Mouse (Mus musculus) mesoderm, embryonic 11.5 days (tissue): ENCODE measurements around the gene Rhag.

Experiments used
- DNase-seq: peaks from one replicate; pipeline ENCODE4 v3.0.0-alpha.2; 2012; ENCODE audit warnings: low read depth, low spot score

Rhag gene

GRCm38 (mm10) chr17:40810934-40811333 lies at the start of gene Rhag:
Gene Rhag (plus strand): TSS chr17:40811126.
- no peak for DNase-seq

GRCm38 (mm10) chr17:40763662-40764061 lies 47.3 kb upstream of the Rhag start:
- no peak for DNase-seq

- no peak for DNase-seq
Measured at GRCm38 (mm10) chr17:40767120-40767519, 43.8 kb upstream of the Rhag start.

- no peak for DNase-seq
Measured at GRCm38 (mm10) chr17:40789877-40790276, 21.0 kb upstream of the Rhag start.

GRCm38 (mm10) chr17:40793921-40794854 lies 16.7 kb upstream of the Rhag start:
- DNase-seq, result peak; percentile 22

- no peak for DNase-seq
Measured at GRCm38 (mm10) chr17:40802707-40803340, 8.1 kb upstream of the Rhag start.

GRCm38 (mm10) chr17:40806550-40806949 lies 4.4 kb upstream of the Rhag start:
- DNase-seq, result peak; percentile 1

GRCm38 (mm10) chr17:40806953-40807572 lies 3.9 kb upstream of the Rhag start, which contains the start of gene Crisp2:
Gene Crisp2 (minus strand): TSS chr17:40807003.
- no peak for DNase-seq

GRCm38 (mm10) chr17:40808071-40808470 lies 2.9 kb upstream of the Rhag start:
- DNase-seq, result no peak

- DNase-seq, result no peak
Measured at GRCm38 (mm10) chr17:40811560-40811959, 634 bp downstream of the Rhag start.

GRCm38 (mm10) chr17:40812259-40812658 lies 1.3 kb downstream of the Rhag start:
- no peak for DNase-seq

GRCm38 (mm10) chr17:40817340-40817943 lies 6.5 kb downstream of the Rhag start:
- DNase-seq, result no peak

GRCm38 (mm10) chr17:40821477-40821876 lies 10.6 kb downstream of the Rhag start:
- DNase-seq, result no peak

GRCm38 (mm10) chr17:40823817-40824216 lies 12.9 kb downstream of the Rhag start:
- peak; percentile 19 for DNase-seq

- DNase-seq, result peak; percentile 51
Measured at GRCm38 (mm10) chr17:40824549-40824948, 13.6 kb downstream of the Rhag start.

- DNase-seq, result no peak
Measured at GRCm38 (mm10) chr17:40831870-40832269, 20.9 kb downstream of the Rhag start.

GRCm38 (mm10) chr17:40837308-40837707 lies 26.4 kb downstream of the Rhag start:
- DNase-seq, result peak; percentile 22

- no peak for DNase-seq
Measured at GRCm38 (mm10) chr17:40855065-40855464, 44.1 kb downstream of the Rhag start.

- no peak for DNase-seq
Measured at GRCm38 (mm10) chr17:40868952-40869747, 58.2 kb downstream of the Rhag start.

- no peak for DNase-seq
Measured at GRCm38 (mm10) chr17:40872626-40873025, 61.7 kb downstream of the Rhag start.

GRCm38 (mm10) chr17:40873582-40874011 lies 62.7 kb downstream of the Rhag start:
- DNase-seq, result peak; percentile 36
